Mouse (Mus musculus): ENCODE data around the gene Npas1. TPM values are rescaled to one million over a fixed set of nuclear protein-coding genes. Genes with fewer than 3 reads are reported as not detected.

Gene Npas1
- polyA plus RNA-seq, 1 experiment: not detected

GRCm38 (mm10) chr7:16465160-16465559, 12.4 kb downstream of the Npas1 start:
- WGBS: 10% methylated on average over 8 of the region's 8 CpGs
- no peak overlapping the region for H3K27ac ChIP-seq (ENCODE audit: insufficient read depth, low read depth, low read length)
- no peaks in the 10 kb centered on the region for H3K4me1 ChIP-seq (ENCODE audit: control insufficient read depth, insufficient read depth, low read length)
- no peak for TF ChIP-seq POLR2A (IDR thresholded peaks at IDR 0.05; ENCODE audit: insufficient read depth, low read depth, low read length)
- peak; percentile 81; the same call in 1 of the 2 replicates for TF ChIP-seq CTCF (IDR thresholded peaks at IDR 0.05; ENCODE audit: insufficient read depth, low read depth, low read length)
- no peak overlapping the region for H3K4me3 ChIP-seq (ENCODE audit: insufficient read depth, low read depth, low read length)

GRCm38 (mm10) chr7:16463214-16463613, 14.3 kb downstream of the Npas1 start:
- TF ChIP-seq POLR2A (IDR thresholded peaks at IDR 0.05; ENCODE audit: insufficient read depth, low read depth, low read length) (no peak), CTCF (IDR thresholded peaks at IDR 0.05; ENCODE audit: insufficient read depth, low read depth, low read length) (peak; percentile 88)
- no peak overlapping the region for H3K27ac ChIP-seq (ENCODE audit: insufficient read depth, low read depth, low read length)
- no peaks in the 10 kb centered on the region for H3K4me1 ChIP-seq (ENCODE audit: control insufficient read depth, insufficient read depth, low read length)
- H3K4me3 ChIP-seq (ENCODE audit: insufficient read depth, low read depth, low read length): no peak overlapping the region
- WGBS: under 1% methylated on average over 14 of the region's 14 CpGs

GRCm38 (mm10) chr7:16461705-16462104, 15.8 kb downstream of the Npas1 start:
- Histone ChIP-seq H3K27ac (ENCODE audit: insufficient read depth, low read depth, low read length) (no peak overlapping the region), H3K4me1 (ENCODE audit: control insufficient read depth, insufficient read depth, low read length) (no peaks in the 10 kb centered on the region), H3K4me3 (ENCODE audit: insufficient read depth, low read depth, low read length) (no peak overlapping the region)
- no peak for TF ChIP-seq POLR2A (IDR thresholded peaks at IDR 0.05; ENCODE audit: insufficient read depth, low read depth, low read length)
- no peak for TF ChIP-seq CTCF (IDR thresholded peaks at IDR 0.05; ENCODE audit: insufficient read depth, low read depth, low read length)
- WGBS: 81% methylated on average over 6 of the region's 6 CpGs

- TF ChIP-seq CTCF (IDR thresholded peaks at IDR 0.05; ENCODE audit: insufficient read depth, low read depth, low read length) (no peak), POLR2A (IDR thresholded peaks at IDR 0.05; ENCODE audit: insufficient read depth, low read depth, low read length) (no peak)
- 70% methylated on average over 6 of the region's 6 CpGs for WGBS
- no peaks in the 10 kb centered on the region for H3K4me1 ChIP-seq (ENCODE audit: control insufficient read depth, insufficient read depth, low read length)
Observed at GRCm38 (mm10) chr7:16461151-16461550, 16.4 kb downstream of the Npas1 start.

GRCm38 (mm10) chr7:16460566-16460965, 17.0 kb downstream of the Npas1 start:
- Histone ChIP-seq H3K27ac (ENCODE audit: insufficient read depth, low read depth, low read length) (no peak overlapping the region), H3K4me1 (ENCODE audit: control insufficient read depth, insufficient read depth, low read length) (no peaks in the 10 kb centered on the region), H3K4me3 (ENCODE audit: insufficient read depth, low read depth, low read length) (no peak overlapping the region)
- TF ChIP-seq CTCF (IDR thresholded peaks at IDR 0.05; ENCODE audit: insufficient read depth, low read depth, low read length) (no peak), POLR2A (IDR thresholded peaks at IDR 0.05; ENCODE audit: insufficient read depth, low read depth, low read length) (no peak)
- 72% methylated on average over 13 of the region's 13 CpGs for WGBS

More at GRCm38 (mm10) chr7:16461151-16461550, 16.4 kb downstream of the Npas1 start:
- Histone ChIP-seq H3K27ac (ENCODE audit: insufficient read depth, low read depth, low read length) (no peak overlapping the region), H3K4me3 (ENCODE audit: insufficient read depth, low read depth, low read length) (no peak overlapping the region)

GRCm38 (mm10) chr7:16456289-16456688, 21.2 kb downstream of the Npas1 start:
- H3K4me3 ChIP-seq (ENCODE audit: insufficient read depth, low read depth, low read length): no peak overlapping the region
- TF ChIP-seq CTCF (IDR thresholded peaks at IDR 0.05; ENCODE audit: insufficient read depth, low read depth, low read length) (no peak), POLR2A (IDR thresholded peaks at IDR 0.05; ENCODE audit: insufficient read depth, low read depth, low read length) (no peak)
- no peak overlapping the region for H3K27ac ChIP-seq (ENCODE audit: insufficient read depth, low read depth, low read length)
- 89% methylated on average over 5 of the region's 5 CpGs for WGBS
- H3K4me1 ChIP-seq (ENCODE audit: control insufficient read depth, insufficient read depth, low read length): peaks cover 6% of the 10 kb centered on the region

- H3K4me1 ChIP-seq (ENCODE audit: control insufficient read depth, insufficient read depth, low read length): peaks cover 6% of the 10 kb centered on the region
- WGBS: 92% methylated on average over 14 of the region's 14 CpGs
- no peak overlapping the region for H3K4me3 ChIP-seq (ENCODE audit: insufficient read depth, low read depth, low read length)
- no peak for TF ChIP-seq CTCF (IDR thresholded peaks at IDR 0.05; ENCODE audit: insufficient read depth, low read depth, low read length)
- TF ChIP-seq POLR2A (IDR thresholded peaks at IDR 0.05; ENCODE audit: insufficient read depth, low read depth, low read length): no peak
- no peak overlapping the region for H3K27ac ChIP-seq (ENCODE audit: insufficient read depth, low read depth, low read length)
Observed at GRCm38 (mm10) chr7:16455016-16455415, 22.5 kb downstream of the Npas1 start.

GRCm38 (mm10) chr7:16453118-16453711, 24.3 kb downstream of the Npas1 start:
- peak overlapping the region; percentile 9; the same call in 1 of the 2 replicates for H3K27ac ChIP-seq (ENCODE audit: insufficient read depth, low read depth, low read length)
- under 1% methylated on average over 23 of the region's 23 CpGs for WGBS
- TF ChIP-seq POLR2A (IDR thresholded peaks at IDR 0.05; ENCODE audit: insufficient read depth, low read depth, low read length) (0 out of 2 replicates have a peak, but pooled peaks have one; percentile 35), CTCF (IDR thresholded peaks at IDR 0.05; ENCODE audit: insufficient read depth, low read depth, low read length) (no peak)

GRCm38 (mm10) chr7:16452587-16453073, 24.9 kb downstream of the Npas1 start, which contains the start of gene Tmem160:
Gene Tmem160, plus strand, starts transcription at chr7:16452779.
- TF ChIP-seq CTCF (IDR thresholded peaks at IDR 0.05; ENCODE audit: insufficient read depth, low read depth, low read length) (no peak), POLR2A (IDR thresholded peaks at IDR 0.05; ENCODE audit: insufficient read depth, low read depth, low read length) (no peak; the same call in 1 of the 2 replicates)
- Histone ChIP-seq H3K27ac (ENCODE audit: insufficient read depth, low read depth, low read length) (peak within 1 kb of the TSS; percentile 9; the same call in 1 of the 2 replicates), H3K4me3 (ENCODE audit: insufficient read depth, low read depth, low read length) (peak within 1 kb of the TSS; percentile 85), H3K4me1 (ENCODE audit: control insufficient read depth, insufficient read depth, low read length) (peaks cover 6% of the 10 kb centered on the region)
- under 1% methylated on average over 30 of the region's 30 CpGs for WGBS

More at GRCm38 (mm10) chr7:16453118-16453711, 24.3 kb downstream of the Npas1 start:
- peaks cover 6% of the 10 kb centered on the region for H3K4me1 ChIP-seq (ENCODE audit: control insufficient read depth, insufficient read depth, low read length)
- peak overlapping the region; percentile 85 for H3K4me3 ChIP-seq (ENCODE audit: insufficient read depth, low read depth, low read length)

Data from olfactory bulb, adult 2 months (tissue).